Comparison of ENCODE assay signal across 14 mouse cellular contexts in the genomic region with DNA sequence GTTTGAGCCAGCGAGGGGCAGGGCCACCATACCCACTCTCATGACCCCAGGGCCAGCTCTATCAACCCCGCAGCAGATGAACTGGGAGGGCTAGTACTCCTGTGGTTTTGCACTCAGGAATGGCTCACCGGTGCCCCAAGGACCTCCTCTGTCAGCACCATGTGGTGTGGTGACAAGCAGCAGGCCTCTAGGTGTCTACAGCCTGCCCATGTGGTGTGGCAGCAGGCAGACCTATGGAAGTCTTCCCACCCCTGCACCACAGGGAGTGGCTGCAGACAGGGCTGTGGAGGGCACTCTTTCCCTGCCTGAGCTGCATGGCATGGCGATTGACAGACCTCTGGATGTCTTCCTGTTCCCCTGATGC. TPM values are rescaled to one million over a fixed set of nuclear protein-coding genes. Genes with fewer than 3 reads are reported as not detected.
DNase-seq lines count a peak whose midpoint lies in the region; ATAC-seq lines count a peak whose summit lies in the region.
"Had no signal": no experiment of that assay in that cellular context is flagged by ENCODE, and none has a peak within 500 bp of the region (broad histone marks: within the 10 kb centered on the region; RNA-seq: fewer than 3 reads in every experiment).

No protein-coding gene starts in this region.

- ATAC-seq in embryonic facial prominence, embryonic 11.5 days (replicated peaks; ENCODE audit: insufficient number of reproducible peaks, low FRiP score, low TSS enrichment, low read depth): 0 out of 2 replicates have a peak, but pooled peaks have one; percentile 8
- ATAC-seq in hindbrain, embryonic 11.5 days (ENCODE audit: low FRiP score): peak; percentile 4; the same call in 1 of the 2 replicates
- no peak for ATAC-seq in hindbrain, embryonic 16.5 days
- ATAC-seq in neural tube, embryonic 12.5 days (ENCODE audit: low FRiP score, low read depth): peak; percentile 19
- no peak for ATAC-seq in neural tube, embryonic 15.5 days (ENCODE audit: low FRiP score)
- no peak for ATAC-seq in granulocyte monocyte progenitor cell, adult 5-6 weeks (replicated peaks; ENCODE audit: poor library complexity, severe bottlenecking)
- ATAC-seq: activated CD4-positive, CD25-positive, alpha-beta regulatory T cell, adult 4 months had no signal

- no peak overlapping the region for H3K27ac ChIP-seq in embryonic facial prominence, embryonic 11.5 days (replicated peaks; ENCODE audit: low read depth, low read length)
- H3K27ac ChIP-seq in embryonic facial prominence, embryonic 10.5 days (replicated peaks): no peak overlapping the region
- H3K27ac ChIP-seq in hindbrain, embryonic 11.5 days (ENCODE audit: low read depth, low read length): no peak overlapping the region
- no peak overlapping the region for H3K27ac ChIP-seq in hindbrain, embryonic 16.5 days (ENCODE audit: low read depth, low read length)
- no peak overlapping the region for H3K27ac ChIP-seq in neural tube, embryonic 12.5 days
- H3K27ac ChIP-seq in neural tube, embryonic 15.5 days (replicated peaks): no peak overlapping the region

- no peaks in the 10 kb centered on the region for H3K4me1 ChIP-seq in embryonic facial prominence, embryonic 11.5 days (ENCODE audit: control insufficient read depth, insufficient read depth, low read length)
- H3K4me1 ChIP-seq in embryonic facial prominence, embryonic 10.5 days: peaks cover 16% of the 10 kb centered on the region
- H3K4me1 ChIP-seq in hindbrain, embryonic 11.5 days (replicated peaks; ENCODE audit: control insufficient read depth, insufficient read depth, low read length): 0 out of 2 replicates have a peak, but pooled peaks cover 3% of the 10 kb centered on the region
- H3K4me1 ChIP-seq in hindbrain, embryonic 16.5 days (ENCODE audit: control insufficient read depth, insufficient read depth, low read depth, low read length): peaks cover 9% of the 10 kb centered on the region
- H3K4me1 ChIP-seq in neural tube, embryonic 12.5 days: peaks cover 10% of the 10 kb centered on the region; the same call in 1 of the 2 replicates
- H3K4me1 ChIP-seq in neural tube, embryonic 15.5 days: peaks cover 13% of the 10 kb centered on the region

- 24% methylated on average over 4 of the region's 4 CpGs for WGBS in embryonic facial prominence, embryonic 11.5 days
- WGBS in embryonic facial prominence, embryonic 10.5 days: 22% methylated on average over 4 of the region's 4 CpGs
- WGBS in hindbrain, embryonic 11.5 days: 24% methylated on average over 4 of the region's 4 CpGs
- 28% methylated on average over 4 of the region's 4 CpGs for WGBS in hindbrain, embryonic 16.5 days
- WGBS in neural tube, embryonic 12.5 days: 34% methylated on average over 4 of the region's 4 CpGs
- 43% methylated on average over 4 of the region's 4 CpGs for WGBS in neural tube, embryonic 15.5 days

- H3K9ac ChIP-seq in embryonic facial prominence, embryonic 11.5 days (replicated peaks; ENCODE audit: low read length): no peak overlapping the region
- no peak overlapping the region for H3K9ac ChIP-seq in hindbrain, embryonic 11.5 days (ENCODE audit: low read depth, low read length)
- H3K9ac ChIP-seq in hindbrain, embryonic 16.5 days (ENCODE audit: low read depth, low read length): no peak overlapping the region
- H3K9ac ChIP-seq in neural tube, embryonic 12.5 days: no peak overlapping the region
- H3K9ac ChIP-seq in neural tube, embryonic 15.5 days (replicated peaks): no peak overlapping the region

- H3K4me3 ChIP-seq in embryonic facial prominence, embryonic 11.5 days (ENCODE audit: low read depth, low read length): no peak overlapping the region
- H3K4me3 ChIP-seq in embryonic facial prominence, embryonic 10.5 days: no peak overlapping the region
- H3K4me3 ChIP-seq in hindbrain, embryonic 11.5 days (ENCODE audit: low read depth, low read length): no peak overlapping the region
- H3K4me3 ChIP-seq in hindbrain, embryonic 16.5 days (ENCODE audit: low read length): no peak overlapping the region
- no peak overlapping the region for H3K4me3 ChIP-seq in neural tube, embryonic 12.5 days
- no peak overlapping the region for H3K4me3 ChIP-seq in neural tube, embryonic 15.5 days (replicated peaks)

- no peak for DNase-seq in embryonic facial prominence, embryonic 11.5 days (ENCODE audit: low spot score)
- no peak for DNase-seq in embryonic facial prominence, embryonic 10.5 days (ENCODE audit: low spot score)
- DNase-seq in hindbrain, embryonic 11.5 days (ENCODE audit: low spot score): no peak
- no peak for DNase-seq in right cerebral cortex, postnatal 4 days
- DNase-seq: gastrocnemius, postnatal 25 days; layer of hippocampus, adult 9-11 months had no signal

- no peaks in the 10 kb centered on the region for H3K9me3 ChIP-seq in embryonic facial prominence, embryonic 11.5 days (replicated peaks; ENCODE audit: control insufficient read depth, low read length)
- no peaks in the 10 kb centered on the region for H3K9me3 ChIP-seq in embryonic facial prominence, embryonic 10.5 days
- H3K9me3 ChIP-seq in hindbrain, embryonic 11.5 days (ENCODE audit: control insufficient read depth, low read length): no peaks in the 10 kb centered on the region
- H3K9me3 ChIP-seq in hindbrain, embryonic 16.5 days (ENCODE audit: control insufficient read depth, low read length): no peaks in the 10 kb centered on the region
- H3K9me3 ChIP-seq in neural tube, embryonic 12.5 days: no peaks in the 10 kb centered on the region
- no peaks in the 10 kb centered on the region for H3K9me3 ChIP-seq in neural tube, embryonic 15.5 days (replicated peaks)
- H3K9me3 ChIP-seq: G1E had no signal

- H3K4me2 ChIP-seq in embryonic facial prominence, embryonic 11.5 days (ENCODE audit: low read depth, low read length): no peak overlapping the region
- no peak overlapping the region for H3K4me2 ChIP-seq in hindbrain, embryonic 11.5 days (replicated peaks; ENCODE audit: low read depth, low read length)
- no peak overlapping the region for H3K4me2 ChIP-seq in hindbrain, embryonic 16.5 days (ENCODE audit: low read length)
- H3K4me2 ChIP-seq in neural tube, embryonic 12.5 days (replicated peaks): no peak overlapping the region
- no peak overlapping the region for H3K4me2 ChIP-seq in neural tube, embryonic 15.5 days

- no peaks in the 10 kb centered on the region for H3K36me3 ChIP-seq in embryonic facial prominence, embryonic 11.5 days (replicated peaks; ENCODE audit: control insufficient read depth, insufficient read depth, low read depth, low read length)
- H3K36me3 ChIP-seq in embryonic facial prominence, embryonic 10.5 days (replicated peaks): no peaks in the 10 kb centered on the region
- no peaks in the 10 kb centered on the region for H3K36me3 ChIP-seq in hindbrain, embryonic 11.5 days (ENCODE audit: control insufficient read depth, insufficient read depth, low read length)
- no peaks in the 10 kb centered on the region for H3K36me3 ChIP-seq in hindbrain, embryonic 16.5 days (ENCODE audit: control insufficient read depth, insufficient read depth, low read length)
- no peaks in the 10 kb centered on the region for H3K36me3 ChIP-seq in neural tube, embryonic 12.5 days
- no peaks in the 10 kb centered on the region for H3K36me3 ChIP-seq in neural tube, embryonic 15.5 days
- H3K36me3 ChIP-seq: G1E had no signal

- no peaks in the 10 kb centered on the region for H3K27me3 ChIP-seq in embryonic facial prominence, embryonic 11.5 days (ENCODE audit: control insufficient read depth, insufficient read depth, low read length)
- no peaks in the 10 kb centered on the region for H3K27me3 ChIP-seq in embryonic facial prominence, embryonic 10.5 days (replicated peaks; ENCODE audit: low read depth, poor library complexity, severe bottlenecking)
- no peaks in the 10 kb centered on the region for H3K27me3 ChIP-seq in hindbrain, embryonic 11.5 days (ENCODE audit: control insufficient read depth, insufficient read depth, low read length)
- no peaks in the 10 kb centered on the region for H3K27me3 ChIP-seq in hindbrain, embryonic 16.5 days (replicated peaks; ENCODE audit: control insufficient read depth, insufficient read depth, low read length)
- no peaks in the 10 kb centered on the region for H3K27me3 ChIP-seq in neural tube, embryonic 12.5 days (replicated peaks)
- no peaks in the 10 kb centered on the region for H3K27me3 ChIP-seq in neural tube, embryonic 15.5 days (replicated peaks)

RNA-seq across cellular contexts. Expression of a gene that starts 2.7 kb away (rescaled TPM):
- polyA plus RNA-seq in embryonic facial prominence, embryonic 11.5 days (2014; fragmentation: Nextera tagmentation; extraction: Ambion mirVana): 0.38 and 0.72 TPM in 2 replicates
- polyA plus RNA-seq in embryonic facial prominence, embryonic 10.5 days (2016; fragmentation: Nextera tagmentation; extraction: Ambion mirVana): 0.25 and 0.38 TPM in 2 replicates
- 1.8 and 3.0 TPM in 2 replicates for polyA plus RNA-seq in hindbrain, embryonic 11.5 days (2014; fragmentation: Nextera tagmentation; extraction: Ambion mirVana)
- 1.2 and 1.4 TPM in 2 replicates for polyA plus RNA-seq in hindbrain, embryonic 16.5 days (2015; fragmentation: Nextera tagmentation; extraction: Ambion mirVana)
- 1.7 TPM in 2 replicates for polyA plus RNA-seq in neural tube, embryonic 12.5 days (2016; fragmentation: Nextera tagmentation; extraction: Ambion mirVana)
- polyA plus RNA-seq in neural tube, embryonic 15.5 days (2015; fragmentation: Nextera tagmentation; extraction: Ambion mirVana): 0.66 and 0.95 TPM in 2 replicates
- total RNA-seq in granulocyte monocyte progenitor cell, adult 5-6 weeks (2014; fragmentation: Nextera tagmentation): not detected in 2 replicates
- not detected in 2 replicates for total RNA-seq in granulocyte monocyte progenitor cell, adult 5-6 weeks (2017)
- total RNA-seq: gastrocnemius, postnatal 25 days; monocyte, adult 5-6 weeks had no signal
- polyA plus RNA-seq: activated CD4-positive, CD25-positive, alpha-beta regulatory T cell, adult 4 months; G1E; liver, embryonic 16.5 days had no signal

RNA-seq across cellular contexts. Expression of a gene that starts 42.5 kb away (rescaled TPM):
- polyA plus RNA-seq in embryonic facial prominence, embryonic 11.5 days (2014; fragmentation: Nextera tagmentation; extraction: Ambion mirVana): 18.3 and 18.9 TPM in 2 replicates
- 10.8 and 11.1 TPM in 2 replicates for polyA plus RNA-seq in embryonic facial prominence, embryonic 10.5 days (2016; fragmentation: Nextera tagmentation; extraction: Ambion mirVana)
- polyA plus RNA-seq in hindbrain, embryonic 11.5 days (2014; fragmentation: Nextera tagmentation; extraction: Ambion mirVana): 16.5 and 20.2 TPM in 2 replicates
- 11.8 and 14.4 TPM in 2 replicates for polyA plus RNA-seq in hindbrain, embryonic 16.5 days (2015; fragmentation: Nextera tagmentation; extraction: Ambion mirVana)
- 14.1 and 15.0 TPM in 2 replicates for polyA plus RNA-seq in neural tube, embryonic 12.5 days (2016; fragmentation: Nextera tagmentation; extraction: Ambion mirVana)
- polyA plus RNA-seq in neural tube, embryonic 15.5 days (2015; fragmentation: Nextera tagmentation; extraction: Ambion mirVana): 10.5 and 10.9 TPM in 2 replicates
- 9.7 and 11.8 TPM in 2 replicates for total RNA-seq in granulocyte monocyte progenitor cell, adult 5-6 weeks (2014; fragmentation: Nextera tagmentation)
- 14.1 and 21.3 TPM in 2 replicates for total RNA-seq in granulocyte monocyte progenitor cell, adult 5-6 weeks (2017)

Comparison
In these comparisons a context has a peak if more than half of its experiments do, and no peak if none do; other contexts are left out.
1. ATAC-seq: peak in embryonic facial prominence, embryonic 11.5 days (single experiment), hindbrain, embryonic 11.5 days (single experiment) and neural tube, embryonic 12.5 days (single experiment); none in hindbrain, embryonic 16.5 days (single experiment), neural tube, embryonic 15.5 days (single experiment) and granulocyte monocyte progenitor cell, adult 5-6 weeks (single experiment).